Mouse (Mus musculus): Measurements from ENCODE around the gene Rbfox3. TPM values are rescaled to one million over a fixed set of nuclear protein-coding genes. Genes with fewer than 3 reads are reported as not detected.

Rbfox3 gene
- polyA plus RNA-seq, 1 experiment from 2014 or later = 0.37 TPM

- H3K36me3 ChIP-seq (ENCODE audit: control insufficient read depth, insufficient read depth, low read length) = no peaks in the 10 kb centered on the region
- H3K4me3 ChIP-seq (ENCODE audit: low read length) = no peak overlapping the region
- no peak overlapping the region for H3K4me2 ChIP-seq (replicated peaks; ENCODE audit: low read depth, low read length)
- H3K9me3 ChIP-seq (ENCODE audit: control insufficient read depth, low read length) = no peaks in the 10 kb centered on the region
- ATAC-seq (ENCODE audit: low FRiP score, low TSS enrichment) = no peak
- WGBS = 72% methylated on average over 11 of the region's 11 CpGs
- H3K27ac ChIP-seq (ENCODE audit: low read depth, low read length) = no peak overlapping the region
- H3K4me1 ChIP-seq (ENCODE audit: control insufficient read depth, insufficient read depth, low read length) = peaks cover 4% of the 10 kb centered on the region; the same call in 1 of the 2 replicates
- no peaks in the 10 kb centered on the region for H3K27me3 ChIP-seq (ENCODE audit: control insufficient read depth, insufficient read depth, low read length)
- H3K9ac ChIP-seq (ENCODE audit: low read depth, low read length) = no peak overlapping the region
These were observed 457.3 kb downstream of the Rbfox3 start for GRCm38 (mm10) chr11:118453886-118454671.

GRCm38 (mm10) chr11:118452955-118453354 is 458.4 kb downstream of the Rbfox3 start:
- Histone ChIP-seq H3K4me3 (ENCODE audit: low read length) (no peak overlapping the region), H3K36me3 (ENCODE audit: control insufficient read depth, insufficient read depth, low read length) (no peaks in the 10 kb centered on the region), H3K9ac (ENCODE audit: low read depth, low read length) (no peak overlapping the region), H3K4me1 (ENCODE audit: control insufficient read depth, insufficient read depth, low read length) (no peaks in the 10 kb centered on the region), H3K27me3 (ENCODE audit: control insufficient read depth, insufficient read depth, low read length) (no peaks in the 10 kb centered on the region), H3K27ac (ENCODE audit: low read depth, low read length) (no peak overlapping the region), H3K4me2 (replicated peaks; ENCODE audit: low read depth, low read length) (no peak overlapping the region), H3K9me3 (ENCODE audit: control insufficient read depth, low read length) (no peaks in the 10 kb centered on the region)
- 78% methylated on average over 2 of the region's 2 CpGs for WGBS
- ATAC-seq (ENCODE audit: low FRiP score, low TSS enrichment) = no peak

GRCm38 (mm10) chr11:118451211-118451610 is 460.2 kb downstream of the Rbfox3 start:
- H3K4me1 ChIP-seq (ENCODE audit: control insufficient read depth, insufficient read depth, low read length) = no peaks in the 10 kb centered on the region
- H3K4me3 ChIP-seq (ENCODE audit: low read length) = no peak overlapping the region
- H3K27me3 ChIP-seq (ENCODE audit: control insufficient read depth, insufficient read depth, low read length) = no peaks in the 10 kb centered on the region
- H3K4me2 ChIP-seq (replicated peaks; ENCODE audit: low read depth, low read length) = no peak overlapping the region
- H3K9me3 ChIP-seq (ENCODE audit: control insufficient read depth, low read length) = no peaks in the 10 kb centered on the region
- 88% methylated on average over 6 of the region's 6 CpGs for WGBS
- H3K36me3 ChIP-seq (ENCODE audit: control insufficient read depth, insufficient read depth, low read length) = no peaks in the 10 kb centered on the region
- H3K27ac ChIP-seq (ENCODE audit: low read depth, low read length) = no peak overlapping the region
- no peak overlapping the region for H3K9ac ChIP-seq (ENCODE audit: low read depth, low read length)
- no peak for ATAC-seq (ENCODE audit: low FRiP score, low TSS enrichment)

GRCm38 (mm10) chr11:118448385-118448784 is 463.0 kb downstream of the Rbfox3 start:
- H3K4me2 ChIP-seq (replicated peaks; ENCODE audit: low read depth, low read length) = no peak overlapping the region
- H3K4me1 ChIP-seq (ENCODE audit: control insufficient read depth, insufficient read depth, low read length) = no peaks in the 10 kb centered on the region
- H3K27me3 ChIP-seq (ENCODE audit: control insufficient read depth, insufficient read depth, low read length) = no peaks in the 10 kb centered on the region
- ATAC-seq (ENCODE audit: low FRiP score, low TSS enrichment) = no peak
- H3K4me3 ChIP-seq (ENCODE audit: low read length) = no peak overlapping the region
- 88% methylated on average over 8 of the region's 8 CpGs for whole genome bisulfite sequencing
- H3K9me3 ChIP-seq (ENCODE audit: control insufficient read depth, low read length) = no peaks in the 10 kb centered on the region
- no peak overlapping the region for H3K27ac ChIP-seq (ENCODE audit: low read depth, low read length)
- no peak overlapping the region for H3K9ac ChIP-seq (ENCODE audit: low read depth, low read length)
- H3K36me3 ChIP-seq (ENCODE audit: control insufficient read depth, insufficient read depth, low read length) = no peaks in the 10 kb centered on the region

- no peak for ATAC-seq (ENCODE audit: low FRiP score, low TSS enrichment)
These were observed 464.1 kb downstream of the Rbfox3 start for GRCm38 (mm10) chr11:118447346-118447745.

GRCm38 (mm10) chr11:118445843-118446242 is 465.6 kb downstream of the Rbfox3 start:
- no peaks in the 10 kb centered on the region for H3K27me3 ChIP-seq (ENCODE audit: control insufficient read depth, insufficient read depth, low read length)
- H3K4me3 ChIP-seq (ENCODE audit: low read length) = no peak overlapping the region
- no peak; the same call in 1 of the 2 replicates for ATAC-seq (ENCODE audit: low FRiP score, low TSS enrichment)
- no peak overlapping the region for H3K9ac ChIP-seq (ENCODE audit: low read depth, low read length)
- 15% methylated on average over 3 of the region's 3 CpGs for WGBS
- H3K4me1 ChIP-seq (ENCODE audit: control insufficient read depth, insufficient read depth, low read length) = no peaks in the 10 kb centered on the region
- H3K4me2 ChIP-seq (replicated peaks; ENCODE audit: low read depth, low read length) = no peak overlapping the region
- no peak overlapping the region for H3K27ac ChIP-seq (ENCODE audit: low read depth, low read length)
- H3K9me3 ChIP-seq (ENCODE audit: control insufficient read depth, low read length) = no peaks in the 10 kb centered on the region
- H3K36me3 ChIP-seq (ENCODE audit: control insufficient read depth, insufficient read depth, low read length) = no peaks in the 10 kb centered on the region

More at GRCm38 (mm10) chr11:118447346-118447745, 464.1 kb downstream of the Rbfox3 start:
- H3K9me3 ChIP-seq (ENCODE audit: control insufficient read depth, low read length) = no peaks in the 10 kb centered on the region
- no peaks in the 10 kb centered on the region for H3K27me3 ChIP-seq (ENCODE audit: control insufficient read depth, insufficient read depth, low read length)
- 61% methylated on average over 4 of the region's 4 CpGs for WGBS
- H3K4me1 ChIP-seq (ENCODE audit: control insufficient read depth, insufficient read depth, low read length) = no peaks in the 10 kb centered on the region
- no peak overlapping the region for H3K27ac ChIP-seq (ENCODE audit: low read depth, low read length)
- H3K4me2 ChIP-seq (replicated peaks; ENCODE audit: low read depth, low read length) = no peak overlapping the region
- no peaks in the 10 kb centered on the region for H3K36me3 ChIP-seq (ENCODE audit: control insufficient read depth, insufficient read depth, low read length)
- H3K9ac ChIP-seq (ENCODE audit: low read depth, low read length) = peak overlapping the region; percentile 23; the same call in 1 of the 2 replicates
- H3K4me3 ChIP-seq (ENCODE audit: low read length) = no peak overlapping the region

GRCm38 (mm10) chr11:118443201-118443970 is 468.0 kb downstream of the Rbfox3 start:
- Histone ChIP-seq H3K27me3 (ENCODE audit: control insufficient read depth, insufficient read depth, low read length) (no peaks in the 10 kb centered on the region), H3K9me3 (ENCODE audit: control insufficient read depth, low read length) (no peaks in the 10 kb centered on the region), H3K9ac (ENCODE audit: low read depth, low read length) (no peak overlapping the region), H3K27ac (ENCODE audit: low read depth, low read length) (no peak overlapping the region), H3K36me3 (ENCODE audit: control insufficient read depth, insufficient read depth, low read length) (no peaks in the 10 kb centered on the region), H3K4me2 (replicated peaks; ENCODE audit: low read depth, low read length) (no peak overlapping the region), H3K4me1 (ENCODE audit: control insufficient read depth, insufficient read depth, low read length) (0 out of 2 replicates have a peak, but pooled peaks cover 11% of the 10 kb centered on the region), H3K4me3 (ENCODE audit: low read length) (no peak overlapping the region)
- 36% methylated on average over 11 of the region's 11 CpGs for WGBS
- ATAC-seq (ENCODE audit: low FRiP score, low TSS enrichment) = peak; percentile 28; the same call in 1 of the 2 replicates

GRCm38 (mm10) chr11:118442691-118443090 is 468.7 kb downstream of the Rbfox3 start:
- no peak for ATAC-seq (ENCODE audit: low FRiP score, low TSS enrichment)

More at GRCm38 (mm10) chr11:118442691-118443090, 468.7 kb downstream of the Rbfox3 start:
- no peak overlapping the region for H3K4me2 ChIP-seq (replicated peaks; ENCODE audit: low read depth, low read length)
- H3K4me3 ChIP-seq (ENCODE audit: low read length) = no peak overlapping the region
- H3K9me3 ChIP-seq (ENCODE audit: control insufficient read depth, low read length) = no peaks in the 10 kb centered on the region
- H3K4me1 ChIP-seq (ENCODE audit: control insufficient read depth, insufficient read depth, low read length) = 0 out of 2 replicates have a peak, but pooled peaks cover 11% of the 10 kb centered on the region
- H3K9ac ChIP-seq (ENCODE audit: low read depth, low read length) = no peak overlapping the region
- no peak overlapping the region for H3K27ac ChIP-seq (ENCODE audit: low read depth, low read length)
- no peaks in the 10 kb centered on the region for H3K27me3 ChIP-seq (ENCODE audit: control insufficient read depth, insufficient read depth, low read length)
- no peaks in the 10 kb centered on the region for H3K36me3 ChIP-seq (ENCODE audit: control insufficient read depth, insufficient read depth, low read length)
- WGBS = 78% methylated on average over 13 of the region's 13 CpGs

Measured in kidney, embryonic 14.5 days (tissue).